Mouse (Mus musculus): ENCODE data around the gene Tbx2.

Gene Tbx2

DNA sequence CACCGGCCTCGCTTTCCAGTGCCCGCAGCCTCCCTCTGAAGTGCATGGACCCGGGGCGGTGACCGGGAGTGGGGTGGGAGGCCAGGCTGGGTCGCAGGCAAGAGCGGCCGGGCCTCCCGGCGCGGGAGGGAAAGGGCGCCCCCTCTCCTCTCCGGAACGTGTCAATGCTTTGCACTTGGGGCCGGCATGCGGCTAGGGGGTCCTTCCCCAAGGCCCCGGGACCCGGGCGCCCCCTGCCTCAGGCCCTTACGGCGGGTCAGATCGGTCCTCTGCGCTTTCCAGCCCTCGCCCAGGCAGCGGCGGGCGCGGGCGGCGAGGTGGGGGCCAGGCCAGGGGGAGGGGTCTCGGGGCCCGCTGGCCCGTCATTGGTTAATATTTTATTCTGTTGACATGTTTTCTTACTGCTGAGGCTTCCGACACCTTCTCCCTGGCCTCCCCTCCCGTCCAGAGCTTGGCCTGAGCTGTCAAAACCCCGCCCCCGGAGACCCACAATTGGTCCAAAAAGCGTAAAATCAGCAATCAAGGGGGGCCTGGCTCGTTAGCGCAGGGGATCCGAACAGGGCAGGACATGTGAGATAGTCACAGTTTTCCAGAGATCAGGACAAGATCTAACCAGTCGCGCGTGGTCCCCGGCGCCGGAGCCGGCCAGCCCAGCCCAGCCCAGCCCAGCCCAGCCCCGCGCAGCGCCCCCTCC lies at the start of gene Tbx2:
Tbx2 (plus strand) TSS at position 321 of the 694 bp plus-strand sequence.
- no peak for DNase-seq

DNA sequence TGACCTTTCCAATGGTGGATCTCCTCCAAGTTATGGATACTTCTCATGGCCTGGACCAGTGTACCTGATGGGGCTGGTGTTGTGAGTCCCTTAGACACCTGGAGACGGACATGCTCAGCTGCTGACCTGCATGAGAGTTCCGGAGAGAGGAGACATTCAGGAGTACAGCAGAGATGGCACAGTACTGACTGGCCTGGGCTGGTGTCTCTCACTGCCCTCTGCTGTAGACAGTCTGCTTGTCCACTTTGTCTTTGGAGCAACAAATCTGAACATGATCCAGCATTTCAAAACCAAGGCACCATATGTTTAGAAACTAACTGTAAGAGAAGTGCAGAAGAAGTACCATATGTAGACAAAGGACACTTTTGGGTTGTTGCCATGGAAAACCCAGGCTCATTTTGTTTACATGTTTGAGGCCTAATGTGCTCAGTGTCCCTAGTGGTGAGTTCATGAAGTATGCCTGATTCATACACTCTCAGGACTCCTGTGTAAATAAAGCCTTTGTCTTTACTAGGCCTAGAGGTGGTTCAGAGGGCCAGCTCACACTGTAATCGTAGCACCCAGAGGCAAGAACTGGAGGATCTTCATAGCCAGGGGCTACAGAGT lies 46.1 kb upstream of the Tbx2 start:
- DNase-seq, result no peak

GRCm38 (mm10) chr11:85789750-85790149 lies 42.6 kb upstream of the Tbx2 start:
- DNase-seq, result no peak

- no peak for DNase-seq
Measured at GRCm38 (mm10) chr11:85790267-85790666, 42.1 kb upstream of the Tbx2 start.

GRCm38 (mm10) chr11:85791212-85791611 lies 41.1 kb upstream of the Tbx2 start:
- no peak for DNase-seq

GRCm38 (mm10) chr11:85792534-85793215 lies 39.7 kb upstream of the Tbx2 start:
- no peak for DNase-seq

GRCm38 (mm10) chr11:85799456-85799855 lies 32.9 kb upstream of the Tbx2 start:
- no peak for DNase-seq

DNA sequence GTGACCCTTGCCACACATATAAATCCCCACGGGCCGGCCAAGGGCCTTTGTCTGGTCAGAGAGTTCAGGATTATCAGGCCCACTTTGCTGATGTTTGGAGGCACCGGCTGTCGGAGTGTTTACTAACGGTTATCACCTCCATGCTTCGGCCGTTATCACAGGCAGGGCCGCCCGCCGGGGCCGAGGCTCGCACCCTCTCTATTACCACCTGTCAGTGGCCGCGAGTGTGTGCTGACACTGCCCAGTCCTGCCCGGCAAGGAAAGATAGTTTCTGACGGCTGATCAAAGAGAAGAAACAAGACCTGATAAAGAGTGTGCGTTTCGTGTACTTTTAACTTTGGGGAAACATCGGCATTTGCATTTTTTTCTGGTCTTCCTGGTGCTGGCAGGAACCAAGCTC lies 32.5 kb upstream of the Tbx2 start:
- no peak for DNase-seq

- no peak for DNase-seq
Measured at GRCm38 (mm10) chr11:85800380-85800779, 32.0 kb upstream of the Tbx2 start.

DNA sequence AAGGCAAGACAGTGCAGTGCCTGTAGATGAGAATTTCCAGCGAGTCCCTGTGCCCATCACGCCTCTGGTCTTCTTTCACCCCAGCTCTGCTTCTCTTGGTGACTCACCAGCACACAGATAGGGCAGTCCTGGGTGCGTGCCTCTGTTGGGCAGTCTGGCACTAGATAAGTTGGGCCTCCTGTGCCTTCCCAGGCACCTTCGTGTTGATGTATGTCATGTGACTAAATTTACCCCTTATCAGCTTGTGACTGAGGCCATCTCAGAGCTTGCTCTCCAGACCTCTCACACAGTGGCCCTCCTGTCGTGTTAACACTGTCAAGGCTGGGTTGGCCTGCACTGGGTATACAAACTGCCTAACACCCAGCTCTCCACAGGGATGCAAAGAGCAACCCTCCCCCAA lies 28.3 kb upstream of the Tbx2 start:
- DNase-seq, result no peak

GRCm38 (mm10) chr11:85805779-85806178 lies 26.6 kb upstream of the Tbx2 start:
- DNase-seq, result no peak

GRCm38 (mm10) chr11:85807353-85807752 lies 25.0 kb upstream of the Tbx2 start:
- no peak for DNase-seq

GRCm38 (mm10) chr11:85811229-85811628 lies 21.1 kb upstream of the Tbx2 start:
- DNase-seq, result no peak

GRCm38 (mm10) chr11:85811676-85812075 lies 20.7 kb upstream of the Tbx2 start:
- DNase-seq, result no peak

DNA sequence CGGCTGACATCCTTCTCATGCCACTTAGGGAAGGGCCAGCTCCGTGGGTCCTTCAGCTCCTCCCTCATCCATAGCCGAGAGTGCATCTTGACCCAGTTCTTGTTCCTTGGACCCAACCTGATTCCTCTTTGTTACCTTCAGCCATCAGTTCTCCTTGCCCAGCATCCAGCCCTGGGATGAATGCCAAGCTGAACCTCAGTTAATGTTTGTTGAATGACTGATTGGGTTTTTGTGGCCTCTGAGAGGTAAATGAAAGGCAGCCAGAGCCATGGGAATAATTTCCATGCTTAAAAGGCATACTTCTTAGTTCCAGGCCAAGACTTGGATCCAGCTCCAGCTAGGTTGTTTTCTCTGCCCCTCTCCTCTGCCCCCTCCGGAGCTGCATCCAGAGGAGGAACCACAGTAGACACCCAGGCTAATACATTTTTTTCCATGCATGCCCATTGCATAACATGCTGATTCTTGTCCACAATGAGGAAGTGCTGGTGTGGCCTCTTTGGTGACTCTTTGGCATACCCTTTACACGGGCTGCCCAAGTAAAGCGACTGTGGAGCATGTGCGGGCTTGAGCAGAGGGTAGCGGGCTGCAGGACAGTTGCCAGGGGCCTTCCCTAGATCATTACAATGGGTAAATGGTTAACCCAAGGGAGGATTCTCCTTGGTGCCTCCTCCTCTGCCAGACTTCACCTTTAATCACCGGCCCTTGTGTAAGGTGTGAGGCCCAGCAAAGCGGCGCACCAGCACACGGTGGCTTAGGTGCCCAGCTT lies 20.0 kb upstream of the Tbx2 start:
- no peak for DNase-seq

GRCm38 (mm10) chr11:85814678-85815077 lies 17.7 kb upstream of the Tbx2 start:
- no peak for DNase-seq

DNA sequence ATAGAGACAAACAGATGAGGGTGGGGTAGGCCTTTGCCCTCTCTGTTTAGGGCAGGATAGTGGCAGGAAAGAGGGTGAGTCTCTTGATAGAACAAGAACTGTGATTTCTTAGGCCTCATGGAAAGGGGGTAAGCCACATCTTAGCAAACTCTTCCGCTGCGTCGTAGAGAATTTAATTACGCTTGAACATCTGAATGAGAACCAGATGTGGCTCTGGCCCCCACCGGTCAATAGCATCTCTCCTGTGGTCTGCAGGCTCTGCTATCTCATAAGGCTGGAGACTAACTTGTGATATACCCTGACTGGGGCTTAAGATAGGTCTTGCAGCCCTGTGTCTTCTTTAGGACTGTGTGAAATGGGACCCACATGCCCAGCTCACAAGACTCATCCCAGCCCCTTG lies 15.9 kb upstream of the Tbx2 start:
- DNase-seq, result no peak

GRCm38 (mm10) chr11:85818401-85818800 lies 13.9 kb upstream of the Tbx2 start:
- DNase-seq, result no peak

GRCm38 (mm10) chr11:85820959-85821358 lies 11.4 kb upstream of the Tbx2 start:
- no peak for DNase-seq

DNA sequence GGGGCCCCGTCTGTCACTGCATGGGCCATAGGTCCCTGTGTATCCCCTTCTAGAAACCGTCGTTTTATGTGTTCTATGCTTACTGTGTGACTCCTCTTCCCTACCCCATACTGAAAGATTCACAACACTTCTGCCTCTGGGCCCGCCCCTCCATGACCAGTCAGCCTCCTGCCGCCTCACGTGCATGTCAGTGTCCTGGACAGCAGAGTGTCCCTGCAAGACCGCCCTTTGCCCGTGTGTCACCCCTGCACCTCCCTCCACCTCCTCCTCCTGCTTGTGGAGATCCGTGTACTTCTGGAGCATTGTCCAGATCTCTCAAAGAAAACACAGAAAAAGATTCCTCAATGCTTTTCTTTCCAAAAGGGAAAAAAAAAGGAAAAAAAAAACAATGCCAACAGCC lies 10.7 kb upstream of the Tbx2 start:
- no peak for DNase-seq

- peak; percentile 30 for DNase-seq
Measured at GRCm38 (mm10) chr11:85823181-85823580, 9.2 kb upstream of the Tbx2 start.

GRCm38 (mm10) chr11:85823794-85824193 lies 8.6 kb upstream of the Tbx2 start:
- DNase-seq, result no peak

- no peak for DNase-seq
Measured at GRCm38 (mm10) chr11:85825031-85825430, 7.3 kb upstream of the Tbx2 start.

DNA sequence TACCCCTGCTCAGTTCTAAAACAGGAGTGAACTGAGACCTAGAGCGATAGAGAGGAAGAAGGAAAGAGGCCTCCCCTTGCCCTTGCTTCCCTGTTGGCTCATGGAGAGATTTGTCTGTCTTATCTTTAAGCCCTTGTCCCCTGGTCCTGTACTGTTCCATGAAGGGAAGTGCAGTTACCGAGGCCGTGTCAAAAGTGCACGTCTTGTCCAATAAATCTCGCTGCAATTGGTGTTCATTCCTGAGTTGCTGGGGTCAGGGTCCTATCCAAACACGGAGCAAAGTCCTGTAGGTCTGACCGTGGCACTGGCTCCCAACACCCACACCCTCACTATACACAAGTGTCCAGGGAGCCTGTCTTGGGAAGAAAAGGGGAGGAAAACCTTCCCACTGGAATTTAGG lies 6.5 kb upstream of the Tbx2 start:
- DNase-seq, result no peak

All from cerebellum, adult 11-12 months (tissue).